Mouse (Mus musculus) gastrocnemius, adult 2 months (tissue): ENCODE measurements around the gene Ccn2. TPM values are rescaled to one million over a fixed set of nuclear protein-coding genes. Genes with fewer than 3 reads are reported as not detected.
"Not testable (repeated sequence)": the region's sequence is repeated elsewhere in the genome, so short reads cannot be mapped to it uniquely, and the experiment has no call there.

Experiments used
- DNase-seq: peaks from one replicate; pipeline ENCODE4 v3.0.0; 2022
- H3K27ac ChIP-seq: fragments of 200-600 bp; 2 replicates; pipeline ENCODE4 v1.8.1; 2022; ENCODE audit warnings: mild to moderate bottlenecking
- H3K4me3 ChIP-seq: fragments of 200-600 bp; 2 replicates; pipeline ENCODE4 v1.8.1; 2022; ENCODE audit warnings: mild to moderate bottlenecking, moderate library complexity
- CTCF ChIP-seq: fragments of 200-600 bp; IDR thresholded peaks from 2 replicates; pipeline ENCODE4 v1.8.1; 2022; ENCODE audit warnings: antibody characterized with exemption, mild to moderate bottlenecking, moderate library complexity
- intact Hi-C: fragments of 180-260 bp; cut with DNase I; formaldehyde crosslinking; loops from one replicate; pipeline ENCODE4 v1.15.1; 2025
- total RNA-seq, 2 experiments: library from RNA; stranded (reverse); gene quantifications; 2 replicates each; pipeline ENCODE4 v1.2.3; 2021

The Ccn2 gene
- total RNA-seq, 2 experiments from 2014 or later, result 14.6 to 65.9 TPM

GRCm38 (mm10) chr10:24614726-24615125, 19.5 kb downstream of the Ccn2 start:
- Histone ChIP-seq H3K27ac (no peak overlapping the region), H3K4me3 (no peak overlapping the region)
- TF ChIP-seq CTCF, result no peak
- intact Hi-C loops, result no loop called here
- DNase-seq, result no peak

GRCm38 (mm10) chr10:24615799-24616198, 20.6 kb downstream of the Ccn2 start:
- no peak overlapping the region for H3K4me3 ChIP-seq
- no peak for TF ChIP-seq CTCF
- no peak for DNase-seq
- no peak overlapping the region for H3K27ac ChIP-seq
- intact Hi-C loops, result no loop called here

- intact Hi-C loops, H3K27ac ChIP-seq, DNase-seq, H3K4me3 ChIP-seq: not testable (repeated sequence)
Observed at GRCm38 (mm10) chr10:24616572-24616971, 21.3 kb downstream of the Ccn2 start.

- intact Hi-C loops, result loop anchor here (5.0 kb wide), 1 partner anchor 304 kb away; no protein-coding TSS in a partner anchor
- no peak overlapping the region for H3K4me3 ChIP-seq
- peak; percentile 61 for DNase-seq
- H3K27ac ChIP-seq, result no peak overlapping the region
- TF ChIP-seq CTCF, result peak; percentile 97
Observed at GRCm38 (mm10) chr10:24621572-24621971, 26.3 kb downstream of the Ccn2 start.

GRCm38 (mm10) chr10:24622586-24622985, 27.3 kb downstream of the Ccn2 start:
- TF ChIP-seq CTCF, result peak; percentile 97
- H3K27ac ChIP-seq, result no peak overlapping the region
- intact Hi-C loops, result loop anchor here (2.0 to 5.0 kb wide), 2 partner anchors 240 to 305 kb away; no protein-coding TSS in a partner anchor

GRCm38 (mm10) chr10:24625060-24625701, 29.9 kb downstream of the Ccn2 start:
- Histone ChIP-seq H3K4me3 (peak overlapping the region; percentile 33; the same call in 1 of the 2 replicates), H3K27ac (no peak overlapping the region)
- peak; percentile 73 for TF ChIP-seq CTCF
- peak; percentile 88 for DNase-seq
- intact Hi-C loops, result loop anchor here (2.0 to 5.0 kb wide), 2 partner anchors 34 to 293 kb away; no protein-coding TSS in a partner anchor

More at GRCm38 (mm10) chr10:24622586-24622985, 27.3 kb downstream of the Ccn2 start:
- H3K4me3 ChIP-seq, result no peak overlapping the region
- DNase-seq, result peak; percentile 81

- intact Hi-C loops, result loop anchor here (5.0 kb wide), 1 partner anchor 295 kb away; no protein-coding TSS in a partner anchor
- no peak for TF ChIP-seq CTCF
Observed at GRCm38 (mm10) chr10:24627262-24627661, 32.0 kb downstream of the Ccn2 start.

GRCm38 (mm10) chr10:24628466-24628865, 33.2 kb downstream of the Ccn2 start:
- intact Hi-C loops, result loop anchor here (5.0 kb wide), 1 partner anchor 296 kb away; no protein-coding TSS in a partner anchor
- TF ChIP-seq CTCF, result no peak
- no peak for DNase-seq
- H3K27ac ChIP-seq, result no peak overlapping the region
- H3K4me3 ChIP-seq, result no peak overlapping the region

More at GRCm38 (mm10) chr10:24627262-24627661, 32.0 kb downstream of the Ccn2 start:
- H3K4me3 ChIP-seq, result no peak overlapping the region
- DNase-seq, result no peak
- no peak overlapping the region for H3K27ac ChIP-seq

- TF ChIP-seq CTCF, result no peak
- intact Hi-C loops, result loop anchor here (5.0 kb wide), 1 partner anchor 297 kb away; no protein-coding TSS in a partner anchor
- H3K4me3 ChIP-seq, result no peak overlapping the region
- no peak overlapping the region for H3K27ac ChIP-seq
- DNase-seq, result no peak
Observed at GRCm38 (mm10) chr10:24629086-24629720, 34.0 kb downstream of the Ccn2 start.

- Histone ChIP-seq H3K27ac (no peak overlapping the region), H3K4me3 (no peak overlapping the region)
- peak; percentile 90 for TF ChIP-seq CTCF
- intact Hi-C loops, result loop anchor here (5.0 kb wide), 1 partner anchor 162 kb away; no protein-coding TSS in a partner anchor
- DNase-seq, result peak; percentile 71
Observed at GRCm38 (mm10) chr10:24630469-24631081, 35.3 kb downstream of the Ccn2 start.

GRCm38 (mm10) chr10:24631122-24631521, 35.9 kb downstream of the Ccn2 start:
- intact Hi-C loops, result loop anchor here (5.0 kb wide), 1 partner anchor 161 kb away; no protein-coding TSS in a partner anchor
- no peak overlapping the region for H3K4me3 ChIP-seq
- DNase-seq, result no peak
- no peak overlapping the region for H3K27ac ChIP-seq
- TF ChIP-seq CTCF, result no peak

GRCm38 (mm10) chr10:24634288-24634687, 39.0 kb downstream of the Ccn2 start:
- no peak overlapping the region for H3K4me3 ChIP-seq
- DNase-seq, result peak; percentile 31
- no peak overlapping the region for H3K27ac ChIP-seq
- intact Hi-C loops, result loop anchor here (5.0 kb wide), 1 partner anchor 158 kb away; no protein-coding TSS in a partner anchor
- no peak for TF ChIP-seq CTCF

GRCm38 (mm10) chr10:24635331-24635815, 40.1 kb downstream of the Ccn2 start:
- Histone ChIP-seq H3K27ac (no peak overlapping the region), H3K4me3 (no peak overlapping the region)
- TF ChIP-seq CTCF, result no peak
- intact Hi-C loops, result loop anchor here (5.0 kb wide), 1 partner anchor 72 kb away; no protein-coding TSS in a partner anchor
- no peak for DNase-seq
